Mouse (Mus musculus) embryonic facial prominence, embryonic 11.5 days (tissue): ENCODE results near the gene Ube4a. TPM values are rescaled to one million over a fixed set of nuclear protein-coding genes. Genes with fewer than 3 reads are reported as not detected.

Source experiments
- ATAC-seq: fragments of 200-750 bp; cut with Nextera tagmentation; replicated peaks from 2 replicates; pipeline ENCODE4 v1.8.0; 2017; ENCODE audit warnings: low read depth; ENCODE audit not compliant: insufficient number of reproducible peaks, low FRiP score, low TSS enrichment
- DNase-seq: peaks from one replicate; pipeline ENCODE4 v3.0.0-alpha.2; 2015; ENCODE audit warnings: low spot score
- H3K27ac ChIP-seq: fragments of 300-500 bp; sonication (generic); replicated peaks from 2 replicates; pipeline ENCODE4 v1.5.1; 2014; ENCODE audit warnings: mild to moderate bottlenecking, low read depth, low read length, control low read depth
- H3K27me3 ChIP-seq: fragments of 300-500 bp; sonication (generic); 2 replicates; pipeline ENCODE4 v1.6.1; 2014; ENCODE audit warnings: mild to moderate bottlenecking, low read length, moderate library complexity, mixed read lengths; ENCODE audit not compliant: control insufficient read depth, insufficient read depth
- H3K36me3 ChIP-seq: fragments of 300-500 bp; sonication (generic); replicated peaks from 2 replicates; pipeline ENCODE4 v1.6.1; 2014; ENCODE audit warnings: low read depth, mild to moderate bottlenecking, low read length, moderate library complexity, mixed read lengths; ENCODE audit not compliant: control insufficient read depth, insufficient read depth
- H3K4me1 ChIP-seq: fragments of 300-500 bp; sonication (generic); 2 replicates; pipeline ENCODE4 v1.6.1; 2014; ENCODE audit warnings: low read length, mixed read lengths; ENCODE audit not compliant: control insufficient read depth, insufficient read depth
- H3K4me2 ChIP-seq: fragments of 300-500 bp; sonication (generic); 2 replicates; pipeline ENCODE4 v1.6.1; 2014; ENCODE audit warnings: low read depth, mild to moderate bottlenecking, control low read depth, low read length, moderate library complexity
- H3K4me3 ChIP-seq: fragments of 300-500 bp; sonication (generic); 2 replicates; pipeline ENCODE4 v1.5.1; 2014; ENCODE audit warnings: low read depth, low read length, control low read depth
- H3K9ac ChIP-seq: fragments of 300-500 bp; sonication (generic); replicated peaks from 2 replicates; pipeline ENCODE4 v1.6.1; 2014; ENCODE audit warnings: mild to moderate bottlenecking, control low read depth, low read length
- H3K9me3 ChIP-seq: fragments of 300-500 bp; sonication (generic); replicated peaks from 2 replicates; pipeline ENCODE4 v1.6.1; 2016; ENCODE audit warnings: mild to moderate bottlenecking, low read length, inconsistent platforms, mixed read lengths; ENCODE audit not compliant: control insufficient read depth
- WGBS: fragments of 180-500 bp; shearing (Covaris S2); extraction: QIAGEN DNeasy Blood & Tissue Kit; methylation state at CpG from one replicate; pipeline ENCODE4 v1.1.7; 2014; 5-methylcytosine and 5-hydroxymethylcytosine counted together
- polyA plus RNA-seq: library from polyadenylated mRNA; unstranded; fragments of >200 nt; fragmentation: Nextera tagmentation; extraction: Ambion mirVana; gene quantifications from 2 replicates; pipeline ENCODE4 v1.2.1, GENCODE M21; 2014

Ube4a gene
- polyA plus RNA-seq, 1 experiment from 2014 or later = 31.3 TPM

GRCm38 (mm10) chr9:44880309-44881081 is 84.9 kb downstream of the Ube4a start:
- Histone ChIP-seq H3K9ac (peak overlapping the region; percentile 97), H3K9me3 (no peaks in the 10 kb centered on the region), H3K36me3 (no peaks in the 10 kb centered on the region), H3K4me1 (peaks cover 5% of the 10 kb centered on the region), H3K27me3 (no peaks in the 10 kb centered on the region), H3K27ac (peak overlapping the region; percentile 89), H3K4me3 (peak overlapping the region; percentile 93), H3K4me2 (peak overlapping the region; percentile 95)
- peak; percentile 48 for DNase-seq
- ATAC-seq = peak; percentile 10; the same call in 1 of the 2 replicates
- WGBS = 0% methylated on average over 40 of the region's 44 CpGs

GRCm38 (mm10) chr9:44879694-44880271 is 85.6 kb downstream of the Ube4a start:
- Histone ChIP-seq H3K36me3 (no peaks in the 10 kb centered on the region), H3K4me1 (peaks cover 5% of the 10 kb centered on the region), H3K4me2 (peak overlapping the region; percentile 95), H3K9ac (peak overlapping the region; percentile 97), H3K27me3 (no peaks in the 10 kb centered on the region), H3K9me3 (no peaks in the 10 kb centered on the region), H3K27ac (peak overlapping the region; percentile 56), H3K4me3 (peak overlapping the region; percentile 93)
- no peak for ATAC-seq
- peak; percentile 19 for DNase-seq
- WGBS = under 1% methylated on average over 13 of the region's 13 CpGs

GRCm38 (mm10) chr9:44878776-44879500 is 86.5 kb downstream of the Ube4a start:
- no peaks in the 10 kb centered on the region for H3K36me3 ChIP-seq
- ATAC-seq (no peak), DNase-seq (no peak)
- no peaks in the 10 kb centered on the region for H3K9me3 ChIP-seq
- H3K4me2 ChIP-seq = peak overlapping the region; percentile 95
- H3K9ac ChIP-seq = peak overlapping the region; percentile 97
- H3K4me3 ChIP-seq = peak overlapping the region; percentile 93
- WGBS = 33% methylated on average over 9 of the region's 9 CpGs
- no peak overlapping the region for H3K27ac ChIP-seq
- H3K27me3 ChIP-seq = no peaks in the 10 kb centered on the region
- peaks cover 5% of the 10 kb centered on the region for H3K4me1 ChIP-seq

GRCm38 (mm10) chr9:44877686-44878085 is 87.7 kb downstream of the Ube4a start:
- Histone ChIP-seq H3K27me3 (no peaks in the 10 kb centered on the region), H3K9me3 (no peaks in the 10 kb centered on the region), H3K9ac (no peak overlapping the region), H3K4me1 (peaks cover 3% of the 10 kb centered on the region), H3K27ac (no peak overlapping the region), H3K4me2 (no peak overlapping the region), H3K4me3 (no peak overlapping the region), H3K36me3 (no peaks in the 10 kb centered on the region)
- ATAC-seq (no peak), DNase-seq (no peak)
- 92% methylated on average over 7 of the region's 7 CpGs for WGBS

- 64% methylated on average over 7 of the region's 7 CpGs for WGBS
- Histone ChIP-seq H3K9me3 (no peaks in the 10 kb centered on the region), H3K4me3 (no peak overlapping the region), H3K4me2 (no peak overlapping the region), H3K4me1 (peaks cover 3% of the 10 kb centered on the region), H3K36me3 (no peaks in the 10 kb centered on the region; the same call in 1 of the 2 replicates), H3K27ac (no peak overlapping the region), H3K9ac (no peak overlapping the region), H3K27me3 (no peaks in the 10 kb centered on the region)
- DNase-seq (no peak), ATAC-seq (no peak)
These were observed 89.9 kb downstream of the Ube4a start for GRCm38 (mm10) chr9:44875476-44875875.

- no peaks in the 10 kb centered on the region for H3K9me3 ChIP-seq
- no peaks in the 10 kb centered on the region for H3K27me3 ChIP-seq
- H3K36me3 ChIP-seq = no peaks in the 10 kb centered on the region; the same call in 1 of the 2 replicates
- H3K4me3 ChIP-seq = no peak overlapping the region
- DNase-seq = no peak
- no peak overlapping the region for H3K4me2 ChIP-seq
- H3K27ac ChIP-seq = 0 out of 2 replicates have a peak overlapping the region, but pooled peaks have one; percentile 35
- ATAC-seq = no peak
- no peak overlapping the region for H3K9ac ChIP-seq
- H3K4me1 ChIP-seq = peaks cover 3% of the 10 kb centered on the region
These were observed 91.2 kb downstream of the Ube4a start for GRCm38 (mm10) chr9:44874198-44874597.

GRCm38 (mm10) chr9:44873665-44874064 is 91.7 kb downstream of the Ube4a start:
- Histone ChIP-seq H3K27ac (0 out of 2 replicates have a peak overlapping the region, but pooled peaks have one; percentile 35), H3K4me3 (no peak overlapping the region), H3K9ac (no peak overlapping the region), H3K4me1 (peaks cover 1% of the 10 kb centered on the region), H3K4me2 (no peak overlapping the region), H3K9me3 (no peaks in the 10 kb centered on the region), H3K27me3 (no peaks in the 10 kb centered on the region), H3K36me3 (no peaks in the 10 kb centered on the region; the same call in 1 of the 2 replicates)
- ATAC-seq (no peak), DNase-seq (no peak)
- WGBS = 72% methylated on average over 5 of the region's 5 CpGs
